Mouse (Mus musculus): ENCODE measurements at regions not wholly inside any gene's neighbourhood (a gene's known extent, or its start where the extent isn't known, plus 50 kb on each side); places are given as distances from the start of the nearest gene placed in this dataset.

DNA sequence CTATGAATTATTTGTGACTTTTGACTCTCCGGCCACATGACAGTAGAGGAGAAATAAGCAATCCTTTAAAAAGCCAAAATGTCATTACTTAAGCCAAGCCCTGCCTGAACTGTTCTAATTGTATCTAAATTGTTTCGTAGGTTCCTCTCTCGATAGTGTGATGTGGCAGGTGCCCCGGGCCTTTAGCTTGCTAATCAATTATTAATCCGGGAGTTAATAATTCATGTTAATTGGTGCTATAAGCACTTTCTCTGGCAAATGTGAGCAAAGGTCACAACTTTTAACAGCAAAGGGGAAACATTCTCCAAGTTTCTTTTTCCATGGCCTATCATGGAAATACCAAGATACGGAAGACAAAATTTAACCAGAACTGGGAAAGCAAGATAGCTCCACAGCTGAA is 235.9 kb downstream of the Setd4 start:
- ATAC-seq (no peak), DNase-seq (ENCODE audit: low spot score) (no peak)
- H3K4me1 ChIP-seq (ENCODE audit: insufficient read depth, low read length), result 0 out of 2 replicates have a peak, but pooled peaks cover 2% of the 10 kb centered on the region
- H3K9me3 ChIP-seq (ENCODE audit: low read length), result no peaks in the 10 kb centered on the region
- H3K27me3 ChIP-seq (ENCODE audit: insufficient read depth, low read length), result no peaks in the 10 kb centered on the region
- H3K4me2 ChIP-seq (ENCODE audit: low read depth, low read length), result no peak overlapping the region
- no peak overlapping the region for H3K4me3 ChIP-seq (ENCODE audit: low read length)
- no peaks in the 10 kb centered on the region for H3K36me3 ChIP-seq (ENCODE audit: insufficient read depth, low read length)
- WGBS, result 87% methylated on average over 6 of the region's 6 CpGs
- no peak overlapping the region for H3K27ac ChIP-seq
- H3K9ac ChIP-seq (replicated peaks; ENCODE audit: low read length), result no peak overlapping the region
- no peak for TF ChIP-seq CTCF (IDR thresholded peaks at IDR 0.05; ENCODE audit: low read depth)

DNA sequence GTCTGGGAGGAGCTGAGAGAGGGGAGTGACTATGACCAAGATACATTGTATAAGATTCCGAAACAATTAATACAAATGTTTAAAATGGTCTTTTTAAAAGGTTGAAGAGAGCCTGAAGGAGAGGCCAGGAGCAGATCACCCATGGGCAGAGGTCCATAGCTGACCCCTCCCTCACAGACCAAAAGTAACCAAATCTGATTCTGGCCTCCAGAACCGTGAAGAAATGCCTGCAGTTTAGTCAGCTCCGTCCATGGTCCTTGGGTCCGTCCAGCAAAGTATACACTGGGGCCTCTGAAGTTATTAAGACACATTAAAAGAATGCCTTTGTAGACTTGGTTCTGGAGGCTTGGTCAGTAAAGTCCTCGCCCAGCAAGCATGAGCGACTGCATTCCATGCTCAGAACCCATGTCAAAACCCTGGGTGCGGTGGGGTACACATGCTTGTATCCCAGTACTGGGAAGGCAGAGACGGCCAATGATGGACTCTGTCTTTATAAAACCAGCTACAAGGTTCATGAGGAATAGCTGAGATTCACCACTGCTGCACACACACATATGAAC is 236.5 kb downstream of the Setd4 start:
- Histone ChIP-seq H3K4me2 (ENCODE audit: low read depth, low read length) (no peak overlapping the region), H3K4me1 (ENCODE audit: insufficient read depth, low read length) (0 out of 2 replicates have a peak, but pooled peaks cover 2% of the 10 kb centered on the region), H3K9ac (replicated peaks; ENCODE audit: low read length) (no peak overlapping the region), H3K36me3 (ENCODE audit: insufficient read depth, low read length) (no peaks in the 10 kb centered on the region), H3K27ac (no peak overlapping the region), H3K4me3 (ENCODE audit: low read length) (no peak overlapping the region), H3K27me3 (ENCODE audit: insufficient read depth, low read length) (no peaks in the 10 kb centered on the region), H3K9me3 (ENCODE audit: low read length) (no peaks in the 10 kb centered on the region)
- no peak for TF ChIP-seq CTCF (IDR thresholded peaks at IDR 0.05; ENCODE audit: low read depth)
- DNase-seq (ENCODE audit: low spot score), result no peak
- WGBS, result 90% methylated on average over 8 of the region's 8 CpGs
- no peak for ATAC-seq

DNA sequence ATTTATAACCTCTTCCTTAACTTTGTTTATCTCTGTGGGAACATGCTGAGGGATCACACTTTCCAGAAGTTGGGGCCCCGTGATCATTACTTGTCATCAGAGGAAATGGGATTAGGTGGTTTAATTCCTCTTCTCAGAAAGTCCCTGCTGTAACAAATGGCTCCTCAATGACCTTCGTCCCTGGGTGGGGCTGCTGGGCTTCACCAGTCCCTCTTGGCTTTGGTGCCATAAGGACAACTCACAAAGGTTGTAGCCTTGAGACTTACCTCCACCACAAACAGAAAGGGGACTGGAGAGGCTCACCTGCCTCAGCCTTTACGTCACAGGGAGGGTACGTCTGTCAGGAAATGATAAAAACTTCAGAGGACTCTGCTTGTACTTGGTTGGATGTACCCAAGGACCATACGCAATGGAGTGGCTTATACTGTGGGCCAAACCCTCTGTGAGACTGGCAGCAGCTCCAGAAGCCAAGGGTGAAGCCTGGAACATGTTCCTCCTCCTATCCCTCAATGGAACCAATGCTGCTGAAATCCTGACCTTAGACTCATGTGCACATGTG is 237.4 kb downstream of the Setd4 start:
- Histone ChIP-seq H3K4me1 (ENCODE audit: insufficient read depth, low read length) (0 out of 2 replicates have a peak, but pooled peaks cover 2% of the 10 kb centered on the region), H3K4me3 (ENCODE audit: low read length) (no peak overlapping the region), H3K36me3 (ENCODE audit: insufficient read depth, low read length) (no peaks in the 10 kb centered on the region), H3K9me3 (ENCODE audit: low read length) (no peaks in the 10 kb centered on the region), H3K4me2 (ENCODE audit: low read depth, low read length) (no peak overlapping the region), H3K27me3 (ENCODE audit: insufficient read depth, low read length) (no peaks in the 10 kb centered on the region), H3K27ac (no peak overlapping the region), H3K9ac (replicated peaks; ENCODE audit: low read length) (no peak overlapping the region)
- WGBS, result 88% methylated on average over 5 of the region's 5 CpGs
- TF ChIP-seq CTCF (IDR thresholded peaks at IDR 0.05; ENCODE audit: low read depth), result no peak
- ATAC-seq, result no peak
- no peak for DNase-seq (ENCODE audit: low spot score)

DNA sequence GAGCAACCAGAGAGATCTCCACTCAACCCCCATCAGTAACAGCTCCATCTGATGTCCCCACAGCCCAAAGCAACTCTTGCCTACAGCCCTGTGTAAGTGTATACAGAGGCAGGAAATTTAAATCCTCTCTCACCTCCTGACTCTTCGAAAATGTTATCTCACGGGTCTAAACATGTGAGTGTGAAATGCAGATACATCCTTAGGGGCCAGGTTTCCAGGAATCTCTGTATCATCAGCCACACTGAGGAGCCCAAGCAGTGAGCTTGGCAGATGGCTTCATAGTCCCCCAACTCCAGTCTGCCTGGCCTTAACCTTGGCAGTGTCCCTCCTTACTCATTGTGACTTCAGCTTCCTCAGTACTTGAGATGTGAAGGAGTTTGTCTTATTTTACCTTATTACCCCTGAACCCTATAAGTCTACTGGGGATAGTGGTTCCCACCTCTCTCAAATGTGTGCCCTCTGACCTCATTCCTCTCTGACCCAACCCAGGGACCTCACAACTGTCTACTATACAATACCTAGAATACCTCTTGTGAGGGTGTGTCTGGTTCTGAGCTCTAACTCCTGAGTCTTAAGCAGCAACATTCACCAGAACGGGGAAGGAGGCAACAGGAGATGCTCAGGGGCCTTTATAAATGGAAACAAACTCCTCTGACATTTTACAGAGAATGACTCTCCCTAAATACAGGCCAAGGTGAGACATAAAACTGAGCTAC is 238.5 kb downstream of the Setd4 start:
- H3K4me1 ChIP-seq (ENCODE audit: insufficient read depth, low read length), result 0 out of 2 replicates have a peak, but pooled peaks cover 2% of the 10 kb centered on the region
- no peak for TF ChIP-seq CTCF (IDR thresholded peaks at IDR 0.05; ENCODE audit: low read depth)
- WGBS, result 77% methylated on average over 3 of the region's 3 CpGs

DNA sequence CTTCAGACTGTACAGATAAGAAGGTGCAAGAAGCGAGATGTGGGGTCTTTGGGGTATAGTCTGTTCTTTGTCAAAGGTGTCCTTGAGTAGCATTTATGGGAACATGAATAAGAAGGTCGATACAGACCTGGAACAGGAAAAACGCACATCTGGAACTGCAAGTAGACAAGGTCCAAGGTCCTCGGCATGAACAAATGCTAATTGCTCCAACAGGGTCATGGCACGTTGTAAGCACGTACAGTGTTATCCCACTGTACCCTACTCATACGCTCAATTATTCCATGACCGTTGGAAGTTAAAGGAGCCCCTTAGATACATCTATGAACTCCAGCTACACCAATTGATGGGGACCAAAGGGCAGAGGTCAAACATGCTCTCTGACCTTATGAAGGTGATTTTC is 244.1 kb downstream of the Setd4 start:
- H3K4me2 ChIP-seq (ENCODE audit: low read depth, low read length), result no peak overlapping the region
- no peaks in the 10 kb centered on the region for H3K9me3 ChIP-seq (ENCODE audit: low read length)
- no peak for TF ChIP-seq CTCF (IDR thresholded peaks at IDR 0.05; ENCODE audit: low read depth)
- DNase-seq (ENCODE audit: low spot score) (no peak), ATAC-seq (no peak)
- no peaks in the 10 kb centered on the region for H3K4me1 ChIP-seq (ENCODE audit: insufficient read depth, low read length)
- H3K36me3 ChIP-seq (ENCODE audit: insufficient read depth, low read length), result no peaks in the 10 kb centered on the region
- H3K27ac ChIP-seq, result no peak overlapping the region
- no peak overlapping the region for H3K4me3 ChIP-seq (ENCODE audit: low read length)
- 94% methylated on average over 8 of the region's 8 CpGs for WGBS
- H3K9ac ChIP-seq (replicated peaks; ENCODE audit: low read length), result no peak overlapping the region
- H3K27me3 ChIP-seq (ENCODE audit: insufficient read depth, low read length), result no peaks in the 10 kb centered on the region

More for the DNA sequence above, 238.5 kb downstream of the Setd4 start:
- no peak overlapping the region for H3K4me2 ChIP-seq (ENCODE audit: low read depth, low read length)
- DNase-seq (ENCODE audit: low spot score), result no peak
- no peaks in the 10 kb centered on the region for H3K36me3 ChIP-seq (ENCODE audit: insufficient read depth, low read length)
- no peak for ATAC-seq
- H3K9me3 ChIP-seq (ENCODE audit: low read length), result no peaks in the 10 kb centered on the region
- H3K9ac ChIP-seq (replicated peaks; ENCODE audit: low read length), result no peak overlapping the region
- no peaks in the 10 kb centered on the region for H3K27me3 ChIP-seq (ENCODE audit: insufficient read depth, low read length)
- no peak overlapping the region for H3K27ac ChIP-seq
- H3K4me3 ChIP-seq (ENCODE audit: low read length), result no peak overlapping the region

DNA sequence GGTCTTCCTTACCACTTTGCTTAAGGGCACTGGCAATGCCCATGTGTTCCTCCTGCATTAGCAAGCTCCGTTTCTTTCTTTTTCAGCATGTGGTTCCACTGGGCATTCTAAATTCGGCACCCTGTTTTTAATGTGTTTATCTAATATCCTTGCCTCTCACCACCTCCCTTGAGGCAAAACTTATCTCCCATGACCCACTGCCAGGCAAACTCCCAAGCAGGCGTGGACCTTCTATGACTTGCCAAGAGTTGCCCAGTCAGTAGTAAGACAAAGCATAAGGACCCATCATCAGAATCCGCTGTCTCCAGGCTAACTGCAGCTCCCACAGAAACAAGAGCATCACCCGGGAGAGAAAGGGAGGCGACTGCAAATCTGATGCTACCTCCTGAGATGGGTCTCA is 245.2 kb downstream of the Setd4 start:
- no peaks in the 10 kb centered on the region for H3K27me3 ChIP-seq (ENCODE audit: insufficient read depth, low read length)
- 86% methylated on average over 6 of the region's 6 CpGs for WGBS
- no peak overlapping the region for H3K4me3 ChIP-seq (ENCODE audit: low read length)
- ATAC-seq (no peak), DNase-seq (ENCODE audit: low spot score) (no peak)
- no peak for TF ChIP-seq CTCF (IDR thresholded peaks at IDR 0.05; ENCODE audit: low read depth)
- H3K27ac ChIP-seq, result no peak overlapping the region
- no peaks in the 10 kb centered on the region for H3K4me1 ChIP-seq (ENCODE audit: insufficient read depth, low read length)
- H3K9me3 ChIP-seq (ENCODE audit: low read length), result no peaks in the 10 kb centered on the region
- H3K36me3 ChIP-seq (ENCODE audit: insufficient read depth, low read length), result no peaks in the 10 kb centered on the region
- H3K4me2 ChIP-seq (ENCODE audit: low read depth, low read length), result no peak overlapping the region
- H3K9ac ChIP-seq (replicated peaks; ENCODE audit: low read length), result no peak overlapping the region

DNA sequence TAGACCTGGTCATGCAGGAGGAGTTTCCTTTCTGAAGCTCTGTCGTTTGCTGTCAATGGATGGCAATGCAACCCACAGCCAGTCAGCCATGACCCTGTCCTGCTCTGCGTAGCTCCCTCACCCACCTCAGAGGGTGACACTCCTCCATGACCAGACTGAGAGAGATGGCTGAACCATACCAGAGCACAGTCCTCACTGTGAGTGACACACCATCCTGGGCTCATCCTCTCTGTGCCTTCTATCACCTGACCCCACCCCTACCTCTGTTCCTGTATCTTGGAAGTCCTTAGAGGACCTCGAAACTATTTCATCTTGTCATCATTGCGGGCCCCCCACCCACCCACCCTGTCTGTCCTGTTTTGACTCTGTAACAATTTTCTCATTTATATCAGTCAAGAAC is 245.7 kb downstream of the Setd4 start:
- no peak for ATAC-seq
- Histone ChIP-seq H3K27ac (no peak overlapping the region), H3K4me1 (ENCODE audit: insufficient read depth, low read length) (no peaks in the 10 kb centered on the region), H3K36me3 (ENCODE audit: insufficient read depth, low read length) (no peaks in the 10 kb centered on the region), H3K27me3 (ENCODE audit: insufficient read depth, low read length) (no peaks in the 10 kb centered on the region), H3K9me3 (ENCODE audit: low read length) (no peaks in the 10 kb centered on the region), H3K4me2 (ENCODE audit: low read depth, low read length) (no peak overlapping the region), H3K4me3 (ENCODE audit: low read length) (no peak overlapping the region), H3K9ac (replicated peaks; ENCODE audit: low read length) (no peak overlapping the region)
- TF ChIP-seq CTCF (IDR thresholded peaks at IDR 0.05; ENCODE audit: low read depth), result no peak
- DNase-seq (ENCODE audit: low spot score), result no peak
- 81% methylated on average over 4 of the region's 4 CpGs for WGBS
